Mouse (Mus musculus): ENCODE measurements around the gene Nrip1.

GRCm38 (mm10) chr16:76291366-76291765 is 82.3 kb downstream of the Nrip1 start:
- TF ChIP-seq CTCF (IDR thresholded peaks at IDR 0.05; ENCODE audit: borderline replicate concordance, insufficient read depth, low read depth, low read length) (no peak), POLR2A (IDR thresholded peaks at IDR 0.05; ENCODE audit: borderline replicate concordance, insufficient read depth, low read length) (no peak)
